Mouse (Mus musculus): ENCODE measurements around the gene Fndc11.

The Fndc11 gene

DNA sequence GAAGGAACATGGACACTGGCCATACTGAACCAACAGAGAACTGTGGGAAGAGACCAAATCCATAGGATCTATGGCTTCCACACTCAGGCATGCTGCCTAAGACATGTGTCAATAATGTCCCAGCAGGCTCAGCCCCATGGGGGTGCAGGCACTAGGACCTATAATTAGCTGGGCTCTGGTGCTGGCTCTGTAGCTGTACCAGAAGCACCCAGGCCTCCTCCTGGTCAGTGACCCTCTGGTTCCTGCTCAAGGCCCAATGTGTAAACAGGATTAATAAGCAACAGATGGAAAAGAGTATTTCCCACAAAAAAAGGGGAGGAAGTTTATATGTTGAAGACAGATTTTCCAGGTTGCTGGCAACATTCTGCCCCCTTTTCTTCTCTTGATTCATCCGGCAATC is 33.4 kb downstream of the Fndc11 start:
- no peak for DNase-seq (ENCODE audit: extremely low read depth, low read depth, low spot score)

- DNase-seq (ENCODE audit: extremely low read depth, low read depth, low spot score): no peak
Observed at GRCm38 (mm10) chr2:181266839-181267238, 47.0 kb downstream of the Fndc11 start.

DNA sequence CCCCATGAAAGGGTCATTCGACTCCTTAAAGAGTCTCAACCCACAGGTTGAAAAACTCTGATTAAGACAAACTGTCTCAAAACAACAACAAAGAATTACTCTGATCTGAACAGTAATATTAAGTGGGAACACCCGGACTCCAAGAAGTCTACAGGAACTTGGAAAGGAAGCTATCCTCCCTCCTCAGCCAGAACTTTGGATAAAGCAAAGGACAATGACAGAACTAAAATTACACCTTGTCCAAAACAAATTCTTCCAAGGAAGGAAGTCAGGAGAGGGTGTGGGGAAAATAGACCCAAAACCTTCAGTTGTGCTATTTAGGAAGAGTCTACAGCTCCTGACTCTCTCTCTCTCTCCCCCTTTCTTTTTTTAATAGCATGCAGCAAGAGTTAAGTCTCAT is 52.3 kb downstream of the Fndc11 start:
- no peak for DNase-seq (ENCODE audit: extremely low read depth, low read depth, low spot score)
